Mouse (Mus musculus) spleen, postnatal 14 days (tissue): ENCODE measurements around the gene Psg29.

Experiments used
- DNase-seq, 2 experiments: peaks; one replicate each; pipeline ENCODE4 v3.0.0; 2021 to 2022; ENCODE audit warnings: low spot score in 2 of 2

Gene Psg29

GRCm38 (mm10) chr7:17203177-17203576 lies at the start of gene Psg29:
Gene Psg29 (plus strand): TSS chr7:17203477.
- DNase-seq = no peak

- DNase-seq = no peak
These were observed 47.6 kb upstream of the Psg29 start for GRCm38 (mm10) chr7:17155634-17156033.

- DNase-seq = no peak
These were observed 46.2 kb upstream of the Psg29 start for GRCm38 (mm10) chr7:17156885-17157677.

DNA sequence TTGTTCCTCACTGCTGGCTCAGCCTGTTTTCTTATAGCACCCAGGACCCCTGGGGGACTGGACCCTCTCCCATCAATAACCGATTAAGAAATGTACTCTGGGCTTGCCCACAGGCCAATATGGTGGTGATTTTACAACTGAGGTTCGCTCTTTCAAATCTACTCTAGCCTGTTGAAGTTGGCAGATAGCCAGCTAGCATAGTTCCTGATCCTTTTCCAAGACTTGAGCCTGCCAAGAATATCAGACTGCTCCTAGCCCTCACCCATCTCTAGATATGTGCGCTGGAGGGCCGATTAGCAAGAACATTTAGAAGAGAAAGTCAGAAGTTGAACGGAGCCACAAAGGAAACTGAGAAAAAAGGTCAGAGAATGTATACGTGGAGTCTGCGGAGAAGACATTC lies 44.3 kb upstream of the Psg29 start:
- no peak for DNase-seq

DNA sequence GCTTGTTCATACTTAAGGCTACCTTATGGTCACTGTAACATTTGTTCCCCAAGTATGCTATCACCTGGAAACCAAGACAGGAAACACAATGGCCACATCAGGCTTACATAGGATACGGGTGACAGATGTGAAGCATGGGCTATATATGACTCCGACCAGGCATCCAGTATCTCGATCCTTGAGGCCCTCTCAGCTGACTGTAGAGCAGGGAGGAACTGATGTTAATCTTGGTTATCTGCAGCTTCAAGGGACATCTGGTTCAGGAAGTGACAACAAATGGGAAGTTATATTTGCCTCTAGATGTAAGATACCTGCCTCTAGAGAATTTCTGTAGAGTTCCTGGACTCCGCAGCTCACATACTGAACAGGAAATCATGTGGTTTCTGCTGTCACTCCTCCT lies 31.4 kb upstream of the Psg29 start:
- no peak for DNase-seq

DNA sequence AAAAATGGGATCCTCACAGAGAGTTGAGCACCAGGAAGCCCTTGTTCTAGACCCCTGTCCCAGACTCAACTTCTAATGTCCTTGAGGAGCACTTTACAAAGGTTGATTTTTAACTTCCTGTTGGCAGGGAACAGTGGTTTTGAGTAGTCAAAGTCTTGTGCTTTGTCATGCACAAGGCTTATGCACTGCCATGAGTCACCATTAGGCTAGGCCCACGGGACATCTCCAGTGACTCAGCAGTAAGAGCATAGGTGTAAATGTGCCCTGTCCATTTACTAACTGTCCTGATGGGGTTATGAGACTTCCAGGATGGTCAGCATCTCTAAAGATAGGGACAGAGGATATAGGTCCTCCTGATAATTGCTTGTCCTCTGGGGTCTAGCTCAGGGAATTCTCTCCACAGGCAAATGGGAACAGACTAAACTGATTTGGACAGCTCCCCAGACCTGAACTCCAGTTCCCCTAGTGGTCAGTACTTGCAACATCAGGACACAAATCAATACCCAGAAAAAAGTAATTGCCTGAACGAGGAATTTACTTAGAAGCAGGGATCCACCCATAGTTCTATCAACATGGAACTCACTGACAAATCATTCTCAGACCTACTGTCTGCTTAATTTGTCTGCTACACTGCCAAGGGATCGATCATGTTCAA lies 2.4 kb downstream of the Psg29 start:
- DNase-seq = no peak
